Mouse (Mus musculus) left cerebral cortex, postnatal 10 days (tissue): ENCODE measurements at regions not wholly inside any gene's neighbourhood (a gene's known extent, or its start where the extent isn't known, plus 50 kb on each side); places are given as distances from the start of the nearest gene placed in this dataset.
"Not testable (repeated sequence)": the region's sequence is repeated elsewhere in the genome, so short reads cannot be mapped to it uniquely, and the experiment has no call there.

Experiments
- DNase-seq, 2 experiments: peaks; one replicate each; pipeline ENCODE4 v3.0.0; 2021 to 2022; ENCODE audit warnings: low spot score in 2 of 2, mixed read lengths in 1 of 2; ENCODE audit errors: extremely low spot score in 1 of 2
- intact Hi-C: fragments of 180-260 bp; cut with DNase I; formaldehyde crosslinking; loops from one replicate; pipeline ENCODE4 v1.15.1; 2025

DNA sequence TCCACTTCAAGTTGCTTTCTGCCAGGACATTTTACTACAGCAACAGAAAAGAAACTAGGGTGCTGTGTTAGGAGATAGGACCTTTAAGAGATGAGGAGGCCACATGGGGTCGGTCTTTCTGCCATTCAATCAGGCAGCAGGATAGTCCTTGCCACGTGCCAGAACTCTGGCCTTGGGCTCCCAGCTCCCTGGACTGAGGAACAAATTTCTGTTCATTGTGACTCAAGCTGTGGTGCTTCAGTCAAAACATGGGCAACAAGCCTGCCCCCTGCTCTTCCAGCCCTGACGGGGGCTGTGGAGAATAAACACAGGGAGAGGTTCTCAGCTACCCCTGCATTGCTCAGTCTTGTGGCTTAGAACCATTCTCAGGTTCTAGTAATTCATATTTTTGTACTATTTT lies 84.7 kb upstream of the A430005L14Rik start:
- DNase-seq, result no peak
- intact Hi-C loops, result no loop called here

DNA sequence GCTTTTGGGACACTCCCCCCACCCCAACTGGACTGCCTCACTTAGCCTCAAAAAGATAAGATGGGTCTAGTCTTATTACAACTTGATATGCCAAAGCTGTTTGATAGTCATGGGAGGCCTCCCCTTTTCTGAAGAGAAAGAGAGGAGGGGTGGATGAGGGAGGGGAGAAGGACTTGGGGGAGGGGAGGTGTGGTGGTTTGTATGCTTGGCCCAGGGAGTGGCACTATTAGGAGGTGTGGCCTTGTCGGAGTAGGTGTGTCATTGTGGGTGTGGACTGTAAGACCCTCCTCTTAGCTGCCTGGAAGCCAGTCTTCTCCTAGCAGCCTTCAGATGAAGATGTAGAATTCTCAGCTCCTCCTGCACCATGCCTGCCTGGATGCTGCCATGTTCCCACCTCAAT lies 82.0 kb upstream of the A430005L14Rik start:
- intact Hi-C loops, DNase-seq: not testable (repeated sequence)

DNA sequence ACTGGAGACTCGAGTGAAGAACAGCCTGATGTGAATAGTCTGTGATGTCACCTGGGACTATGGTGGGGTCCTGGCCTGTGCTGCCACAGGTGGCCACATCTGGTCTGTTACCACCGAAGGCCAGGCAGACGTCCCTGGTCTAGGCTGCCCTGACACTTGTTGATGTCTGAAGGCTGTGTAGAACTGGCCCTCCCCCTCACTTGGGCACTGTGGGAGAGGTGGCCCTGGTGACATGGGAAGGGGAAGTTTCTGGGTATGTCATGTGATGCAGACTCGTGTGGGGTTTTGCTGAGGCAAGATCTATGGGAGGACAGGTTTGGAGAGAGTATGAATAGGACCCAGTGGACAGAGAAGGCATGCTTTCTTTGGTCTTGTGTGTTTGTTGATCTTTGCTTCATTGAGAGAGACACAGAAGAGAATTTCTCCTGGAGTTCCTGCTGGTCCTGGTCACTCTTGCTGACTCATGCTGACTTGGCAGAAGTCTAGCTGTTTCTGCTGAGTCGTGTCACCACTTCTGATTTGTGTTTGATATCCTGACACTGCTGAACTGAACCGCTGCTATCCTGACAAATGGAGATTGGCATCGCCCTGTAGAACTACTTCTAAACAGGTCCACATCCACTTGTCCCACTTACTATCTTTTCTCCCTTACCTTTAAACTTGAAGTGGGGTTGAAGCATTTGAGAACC lies 79.9 kb upstream of the A430005L14Rik start:
- intact Hi-C loops, result no loop called here
- no peak for DNase-seq

DNA sequence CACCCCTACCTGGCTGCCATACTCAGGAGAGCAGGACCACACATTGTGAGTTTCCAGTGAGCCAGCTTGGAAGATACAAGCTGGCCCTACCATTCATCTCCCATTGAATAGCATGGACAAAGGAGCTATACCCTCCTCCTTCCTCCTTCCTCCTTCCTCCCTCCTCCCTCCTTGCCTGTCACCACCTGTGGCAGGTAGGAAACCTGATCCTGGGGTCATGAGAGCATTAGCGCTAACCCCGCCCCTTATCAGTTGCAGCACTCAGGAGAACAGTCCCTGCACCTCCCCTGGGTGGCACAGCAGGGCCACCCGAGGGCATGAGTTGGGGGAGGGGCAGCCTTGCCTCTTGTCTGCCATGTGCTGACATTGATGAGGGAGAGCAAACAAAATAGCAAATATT lies 74.0 kb upstream of the A430005L14Rik start:
- intact Hi-C loops, result no loop called here
- no peak for DNase-seq

DNA sequence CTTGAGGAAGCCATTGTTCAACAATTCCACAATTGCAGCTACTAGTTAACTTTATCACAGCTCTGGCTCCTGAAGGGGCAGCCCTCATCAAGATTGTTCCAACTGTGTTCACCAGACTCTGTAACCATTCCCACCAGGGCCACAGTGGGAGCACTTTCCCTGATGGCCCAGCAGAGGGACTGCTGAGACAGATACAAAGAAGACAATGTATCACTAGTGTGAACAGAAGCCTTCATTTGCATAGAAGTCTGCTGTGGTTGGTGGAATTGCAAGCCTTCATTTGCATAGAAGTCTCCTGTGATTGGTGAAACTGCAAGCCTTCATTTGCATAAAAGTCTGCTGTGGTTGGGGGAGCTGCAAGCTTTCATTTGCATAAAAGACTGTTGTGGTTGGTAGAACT lies 73.0 kb upstream of the A430005L14Rik start:
- DNase-seq, result no peak
- intact Hi-C loops, result no loop called here

DNA sequence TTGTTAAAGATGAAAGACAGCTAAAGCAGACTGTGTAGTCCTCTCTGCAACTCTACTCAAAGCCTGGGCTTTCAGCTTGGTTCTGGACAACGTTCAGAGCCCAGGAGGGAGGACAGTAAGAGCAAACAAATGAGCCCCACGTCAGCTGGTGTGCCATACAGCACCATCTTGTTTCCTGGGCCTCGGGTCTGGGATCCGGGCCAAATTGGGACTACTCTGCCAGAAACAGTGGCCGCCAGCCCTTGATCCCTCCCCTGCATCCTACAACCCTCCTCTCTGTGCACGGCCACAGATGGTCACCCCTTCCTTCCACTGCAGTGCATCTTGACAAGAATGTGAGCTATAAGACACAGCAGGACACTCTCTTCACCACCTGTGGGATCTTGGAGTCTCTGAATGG lies 71.2 kb upstream of the A430005L14Rik start:
- DNase-seq, result peak; percentile 28 to 45

DNA sequence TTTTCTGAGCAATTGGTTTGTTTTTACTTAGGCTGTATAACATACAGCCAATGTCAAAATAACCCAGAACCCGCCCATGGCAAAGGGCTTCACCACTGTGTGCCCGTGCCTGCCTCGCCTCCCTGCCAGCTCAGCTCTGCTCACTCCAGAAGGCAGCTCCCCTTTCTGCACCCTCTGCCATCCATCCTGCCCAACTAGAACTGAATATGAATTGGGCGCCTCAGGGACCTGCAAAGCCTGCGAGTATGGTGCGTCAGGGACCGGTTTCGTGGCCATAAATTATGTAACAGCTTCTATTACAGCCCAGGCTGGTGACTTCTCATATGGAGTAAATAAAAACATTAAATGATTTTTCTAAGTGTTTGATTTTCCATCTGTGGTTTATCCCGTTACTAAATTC lies 66.9 kb upstream of the A430005L14Rik start:
- intact Hi-C loops, result no loop called here
- no peak for DNase-seq

More for the DNA sequence above, 71.2 kb upstream of the A430005L14Rik start:
- intact Hi-C loops, result no loop called here

DNA sequence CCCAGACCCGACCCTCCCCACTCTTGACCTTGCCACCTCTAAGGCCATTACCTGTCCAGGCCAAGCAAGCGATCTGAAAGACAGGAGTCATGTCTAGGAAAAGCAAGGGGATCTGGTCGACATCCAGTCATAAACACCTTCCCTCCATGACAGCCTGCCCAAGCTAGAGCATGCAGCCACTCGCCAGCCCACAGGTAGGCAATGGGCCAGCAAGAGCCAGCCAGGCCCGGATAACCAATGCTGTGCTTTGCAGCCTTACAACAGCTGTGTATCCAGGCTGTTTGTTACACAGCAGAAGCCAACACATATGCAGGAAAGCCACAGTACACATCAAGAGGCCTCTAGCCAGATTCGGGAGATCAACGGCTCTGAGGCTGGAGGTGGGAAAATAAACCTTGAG lies 57.3 kb upstream of the A430005L14Rik start:
- intact Hi-C loops, result no loop called here

DNA sequence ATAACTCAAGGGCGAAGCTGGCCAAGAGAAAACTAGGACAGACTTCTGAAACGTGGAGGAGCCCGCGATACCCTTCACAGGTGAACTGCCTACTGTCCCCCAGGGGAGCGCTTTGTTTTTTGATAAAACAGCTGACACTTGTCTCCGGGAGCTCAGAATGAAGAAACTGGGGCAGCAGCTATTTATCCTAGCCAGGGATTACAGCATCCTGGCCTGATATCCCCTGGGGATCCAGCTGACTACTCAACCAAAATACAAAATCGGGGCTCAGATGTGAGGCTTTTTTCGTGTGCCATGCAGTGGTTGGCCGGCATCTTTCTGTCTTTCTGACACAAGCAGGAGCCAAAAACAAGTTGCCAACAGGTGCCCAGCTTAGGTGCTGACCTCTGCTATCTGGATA lies 52.0 kb upstream of the A430005L14Rik start:
- DNase-seq, result no peak
- intact Hi-C loops, result no loop called here

More for the DNA sequence above, 57.3 kb upstream of the A430005L14Rik start:
- no peak for DNase-seq

DNA sequence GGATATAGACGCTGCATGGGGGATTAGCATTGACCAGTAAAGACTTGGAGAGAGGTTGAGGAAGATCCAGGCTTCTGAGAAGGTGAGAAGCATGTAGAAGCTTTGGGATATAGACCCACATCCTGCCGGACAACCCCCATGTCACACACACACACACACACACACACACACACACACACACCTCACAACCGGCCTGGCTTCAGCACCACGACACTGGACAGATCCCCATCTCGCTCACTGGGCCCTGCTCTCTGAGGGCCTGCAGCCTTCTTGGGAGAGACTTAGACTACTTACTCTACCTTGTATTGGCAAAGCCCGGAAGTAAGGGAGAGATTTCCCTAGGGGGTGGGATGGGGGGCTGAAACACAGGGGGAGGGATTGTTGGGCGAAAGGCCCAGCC lies 51.5 kb upstream of the A430005L14Rik start:
- DNase-seq, result no peak
- intact Hi-C loops, result no loop called here
